Mouse (Mus musculus) C2C12 (cell line): Measurements from ENCODE around the gene Mthfd1l.

Source experiments
- CEBPB ChIP-seq: IDR thresholded peaks from one replicate; pipeline ENCODE4 v1.6.1; 2011; ENCODE audit warnings: low read depth, mild to moderate bottlenecking, control low read depth, moderate library complexity
- CTCF ChIP-seq: IDR thresholded peaks from one replicate; pipeline ENCODE4 v1.5.1; 2011; ENCODE audit not compliant: control insufficient read depth, insufficient read depth, insufficient read length
- FOSL1 ChIP-seq: IDR thresholded peaks from one replicate; pipeline ENCODE4 v1.8.0; 2011; ENCODE audit warnings: mild to moderate bottlenecking, low read length; ENCODE audit not compliant: poor library complexity, insufficient read depth, severe bottlenecking
- MAX ChIP-seq: IDR thresholded peaks from one replicate; pipeline ENCODE4 v1.6.1; 2011; ENCODE audit warnings: mild to moderate bottlenecking, control low read depth
- MYOD1 ChIP-seq: IDR thresholded peaks from one replicate; pipeline ENCODE4 v1.6.1; 2011; ENCODE audit warnings: low read depth; ENCODE audit not compliant: control insufficient read depth, insufficient read length
- MYOG ChIP-seq: IDR thresholded peaks from one replicate; pipeline ENCODE4 v1.6.1; 2011; ENCODE audit not compliant: control insufficient read depth, insufficient read length; ENCODE audit errors: extremely low read depth
- USF1 ChIP-seq: IDR thresholded peaks from one replicate; pipeline ENCODE4 v1.6.1; 2011; ENCODE audit warnings: low read depth, mild to moderate bottlenecking, control low read depth, moderate library complexity

DNA sequence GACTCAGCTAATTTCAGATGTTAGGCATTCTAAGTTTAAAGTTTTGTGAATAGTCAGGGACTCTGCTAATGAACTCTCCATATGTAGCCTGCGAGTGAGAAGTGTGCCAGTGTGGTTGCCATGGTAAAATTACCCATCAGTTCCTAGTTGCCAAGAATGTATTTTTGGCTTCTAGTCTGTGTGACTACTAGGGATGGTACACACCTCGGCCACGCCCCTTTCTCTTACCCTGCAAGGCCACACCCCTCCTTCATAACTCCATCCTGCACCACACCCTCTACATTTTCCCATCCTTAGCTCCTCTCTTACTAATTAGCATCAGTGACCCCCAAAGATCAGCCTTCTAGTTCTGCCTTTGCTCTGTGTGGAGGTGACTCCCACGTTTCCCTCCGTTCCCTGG, 29.8 kb downstream of the Mthfd1l start:
- TF ChIP-seq CEBPB = no peak
- TF ChIP-seq MYOG = no peak
- TF ChIP-seq CTCF = no peak
- TF ChIP-seq MYOD1 = no peak
- no peak for TF ChIP-seq MAX
- no peak for TF ChIP-seq USF1
- no peak for TF ChIP-seq FOSL1
